Mouse (Mus musculus) cerebellum, adult (tissue): ENCODE measurements around the gene Adnp.
"Not testable (repeated sequence)": the region's sequence is repeated elsewhere in the genome, so short reads cannot be mapped to it uniquely, and the experiment has no call there.

Experiments
- ATAC-seq: cut with Nextera tagmentation; 2 replicates; pipeline ENCODE4 v1.9.2; 2017; ENCODE audit warnings: mild to moderate bottlenecking, moderate library complexity, mixed read lengths; ENCODE audit not compliant: insufficient number of reproducible peaks, low FRiP score, low TSS enrichment

The Adnp gene

DNA sequence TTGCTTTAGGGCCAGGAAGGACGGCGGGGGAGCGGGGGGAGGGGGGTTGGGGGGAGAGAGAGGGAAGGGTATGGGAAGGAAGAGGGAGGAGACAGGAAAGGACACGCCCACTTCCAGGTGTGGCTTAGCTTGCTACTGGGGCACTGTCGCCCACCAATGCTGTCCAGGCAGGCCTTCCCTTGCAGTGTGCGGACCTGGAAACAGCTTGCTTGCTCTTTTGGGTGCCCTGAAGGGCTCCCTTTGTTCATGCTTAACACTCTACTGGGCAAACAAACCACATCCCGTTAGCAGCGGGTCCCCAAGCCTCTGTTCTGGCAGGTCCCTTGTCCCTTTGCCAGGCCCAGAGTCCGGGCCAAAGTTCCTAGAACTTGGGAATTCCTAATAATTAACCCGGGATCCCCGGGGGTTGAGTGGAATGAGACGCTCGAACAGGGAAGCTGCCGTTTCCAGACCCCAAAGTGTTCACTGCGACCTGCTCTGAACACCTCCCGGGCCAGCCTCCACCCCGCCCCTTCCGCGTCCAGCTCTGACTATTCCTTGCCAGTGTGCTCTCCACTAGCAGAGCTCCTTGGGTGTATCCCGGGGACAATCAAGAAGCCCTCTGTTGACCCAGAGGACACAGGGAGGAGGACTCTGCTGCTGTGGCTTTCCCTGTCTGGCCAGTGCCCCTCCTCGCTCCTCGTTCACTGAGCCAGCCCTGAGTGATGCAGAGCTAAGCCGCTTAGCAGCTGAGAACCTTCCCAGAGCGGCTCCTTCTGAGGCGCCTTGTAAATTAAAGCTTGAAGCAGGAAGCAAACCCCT is 47.8 kb downstream of the Adnp start:
- no peak for ATAC-seq

DNA sequence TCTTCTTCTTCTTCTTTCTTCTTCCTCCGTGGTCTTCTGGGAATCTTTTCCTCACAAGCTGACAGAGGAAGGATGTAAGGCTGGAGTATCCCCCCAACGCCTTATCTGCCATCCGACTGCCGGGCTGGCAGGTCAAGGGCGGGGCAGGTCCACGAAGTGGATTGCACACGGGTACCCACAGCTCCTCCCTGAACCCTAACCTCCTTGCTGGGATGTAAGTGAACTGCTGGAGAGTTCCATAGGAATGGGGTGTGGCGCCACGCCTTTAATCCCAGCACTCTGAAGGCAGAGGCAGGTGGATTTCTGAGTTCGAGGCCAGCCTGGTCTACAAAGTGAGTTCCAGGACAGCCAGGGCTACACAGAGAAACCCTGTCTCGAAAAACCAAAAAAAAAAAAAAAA is 48.9 kb downstream of the Adnp start:
- not testable (repeated sequence) for ATAC-seq

DNA sequence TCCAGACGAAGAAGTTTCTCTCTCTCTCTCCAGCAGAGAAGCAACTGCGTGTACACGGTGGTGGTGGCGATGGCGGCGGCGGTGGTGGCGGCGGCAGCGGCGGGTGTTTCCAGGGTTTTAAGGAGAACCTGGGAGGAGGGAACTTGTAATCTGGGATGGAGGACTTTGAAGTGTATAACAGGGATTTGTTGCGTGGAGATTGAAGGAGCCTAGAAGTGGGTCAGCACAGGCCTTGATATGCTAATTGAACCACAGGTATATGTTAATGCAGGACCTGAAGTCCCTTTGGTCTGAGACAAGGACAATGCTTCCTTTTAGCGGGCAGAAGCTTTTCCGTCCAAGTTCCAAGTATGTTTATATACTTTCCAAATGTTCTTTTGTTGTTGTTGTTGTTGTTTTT is 50.6 kb downstream of the Adnp start:
- no peak for ATAC-seq

DNA sequence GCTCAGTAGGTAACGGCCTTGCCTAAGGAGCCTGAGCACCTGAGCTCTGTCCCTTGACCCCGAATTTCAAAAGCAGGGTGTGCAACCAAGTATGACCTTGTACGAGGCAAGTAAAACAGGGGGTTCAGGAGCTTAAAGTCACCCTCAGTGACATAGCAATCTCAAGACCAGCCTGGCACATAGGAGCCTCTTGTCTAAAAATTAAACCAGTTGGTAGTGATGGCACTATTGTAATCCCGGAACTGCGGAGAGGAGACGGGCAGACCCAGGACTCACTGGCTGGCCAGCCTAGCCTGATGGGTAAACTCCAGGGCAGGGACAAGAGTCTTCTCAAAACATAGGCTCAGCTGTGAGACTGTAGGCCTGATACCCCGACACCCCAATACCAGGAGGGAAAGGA is 51.2 kb downstream of the Adnp start:
- no peak for ATAC-seq

DNA sequence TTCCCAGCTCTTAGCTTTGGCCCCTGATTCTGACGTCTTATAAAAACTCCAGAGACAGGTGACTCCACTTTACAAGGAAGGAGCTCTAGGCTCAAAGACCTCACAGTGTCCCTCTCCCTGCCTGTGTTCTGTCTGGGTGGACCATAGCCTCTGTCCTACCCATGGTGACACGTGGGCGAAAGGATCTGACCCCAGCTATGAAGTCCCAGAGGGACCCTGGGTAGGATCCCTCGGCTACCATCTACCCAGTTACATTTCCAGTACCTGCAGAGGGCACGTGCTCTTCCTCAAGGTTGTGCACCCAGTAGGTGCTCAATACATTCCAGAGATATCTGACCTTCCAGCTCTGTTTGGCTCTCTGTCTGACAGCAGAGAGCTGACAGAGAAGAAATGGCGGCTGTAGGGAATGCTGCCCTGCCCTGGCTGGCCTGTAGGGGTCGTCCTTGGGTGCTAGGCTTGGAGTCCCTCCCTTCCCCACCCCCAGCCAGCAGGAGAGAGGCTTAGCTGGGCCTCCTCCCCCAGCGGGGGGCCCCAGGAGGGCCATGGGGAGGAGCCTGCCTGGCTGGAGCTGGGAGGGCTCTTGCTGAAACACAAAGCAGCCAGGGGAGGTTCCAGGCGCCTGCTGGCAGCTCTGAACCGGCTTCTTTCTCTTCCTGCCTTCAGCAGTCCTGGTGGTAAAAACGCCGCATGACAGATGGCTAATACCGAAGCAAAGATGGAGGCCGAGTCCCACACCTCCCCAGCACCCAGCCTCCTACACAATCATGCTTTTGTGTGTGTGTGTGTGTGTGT is 52.6 kb downstream of the Adnp start:
- ATAC-seq: no peak

DNA sequence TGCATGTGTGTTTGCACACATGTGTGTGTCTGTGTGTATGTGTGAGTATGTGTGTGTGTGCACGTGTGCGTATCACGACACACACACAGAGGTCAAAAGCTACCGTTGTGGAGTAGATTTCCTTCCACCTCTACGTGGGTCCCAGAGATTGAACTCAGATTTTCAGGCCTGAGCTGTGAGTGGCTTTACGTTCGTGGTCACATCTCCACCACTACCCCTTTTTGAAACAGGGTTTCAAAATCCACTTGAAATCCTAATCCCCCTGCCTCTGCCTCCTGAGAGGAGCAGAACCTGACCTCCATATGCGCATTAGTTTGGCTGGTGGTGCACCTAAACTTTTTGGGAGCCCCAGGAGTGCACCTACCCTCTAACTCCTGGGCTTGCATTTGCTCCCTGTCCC is 57.7 kb downstream of the Adnp start:
- ATAC-seq: no peak

DNA sequence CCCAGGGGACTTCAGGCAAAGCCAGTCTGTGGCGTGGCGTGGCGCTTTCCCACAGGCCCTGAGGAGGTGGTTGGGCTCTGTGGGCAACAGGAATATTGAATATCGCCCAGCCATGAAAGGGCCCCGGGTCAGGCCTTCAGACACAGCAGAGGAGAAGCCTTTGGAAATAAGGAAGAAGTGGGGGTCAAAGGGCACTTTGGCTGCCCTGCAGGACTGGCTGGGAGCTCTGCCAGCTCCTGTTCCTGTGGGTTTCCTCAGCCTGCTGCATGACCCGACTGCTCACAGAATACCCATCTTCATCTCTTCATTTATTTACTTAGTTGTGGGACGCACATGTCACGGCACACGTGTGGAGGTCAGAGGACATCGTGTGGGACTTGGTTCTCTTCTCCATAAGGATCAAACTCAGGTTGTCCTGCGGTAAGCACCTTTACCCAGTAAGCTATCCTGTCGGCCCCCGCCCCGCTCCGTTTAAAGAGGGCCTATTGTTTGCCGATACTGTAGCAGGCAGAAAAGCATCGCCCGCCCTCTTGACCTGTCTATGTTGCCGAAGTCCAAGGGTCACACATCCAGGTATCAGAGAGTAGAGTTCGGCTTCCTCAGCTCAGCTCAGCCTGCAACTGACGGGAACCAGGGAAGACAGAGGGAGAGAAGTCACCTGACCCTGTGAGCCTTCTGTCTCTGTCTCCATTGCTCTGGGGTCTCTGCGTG is 59.0 kb downstream of the Adnp start:
- ATAC-seq: no peak

DNA sequence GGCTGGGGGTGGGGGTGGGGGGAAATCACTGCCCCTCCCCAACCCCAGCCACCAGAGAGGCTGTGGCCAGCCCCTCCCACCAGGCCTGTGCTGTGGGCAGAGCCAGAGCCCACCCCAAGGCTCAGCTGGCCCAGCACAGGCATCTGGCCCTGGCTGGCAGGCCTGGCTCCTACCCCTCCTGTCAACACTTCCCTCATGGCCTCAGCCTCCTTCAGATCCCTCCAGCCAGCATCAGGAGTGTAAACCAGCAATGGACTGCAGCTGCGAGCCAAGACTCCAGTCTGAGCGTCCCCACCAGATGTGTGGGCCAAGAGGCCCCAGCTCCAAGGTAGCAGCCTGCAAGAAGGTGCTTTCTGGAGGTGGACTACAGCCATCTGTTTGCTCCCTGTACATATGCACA is 61.5 kb downstream of the Adnp start:
- no peak for ATAC-seq

DNA sequence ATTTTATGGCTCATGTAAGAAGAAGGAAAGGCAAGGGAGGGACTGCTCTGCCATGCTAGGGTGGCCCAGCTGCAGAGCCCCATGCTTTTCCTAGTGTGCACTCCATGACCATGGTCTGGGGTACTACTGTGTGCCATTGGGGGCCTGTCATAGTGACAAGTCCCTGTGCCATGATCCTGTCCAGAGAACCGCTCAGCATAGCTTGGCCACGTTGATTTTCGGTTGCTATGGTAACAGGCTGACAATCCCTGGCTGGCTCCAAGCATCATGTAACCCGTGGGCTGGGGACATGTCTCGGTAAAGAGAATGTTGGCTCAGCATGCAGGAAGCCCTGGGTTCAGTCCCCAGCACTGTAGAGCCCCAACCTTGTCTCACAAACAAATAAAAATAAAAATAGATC is 63.1 kb downstream of the Adnp start:
- ATAC-seq: no peak

DNA sequence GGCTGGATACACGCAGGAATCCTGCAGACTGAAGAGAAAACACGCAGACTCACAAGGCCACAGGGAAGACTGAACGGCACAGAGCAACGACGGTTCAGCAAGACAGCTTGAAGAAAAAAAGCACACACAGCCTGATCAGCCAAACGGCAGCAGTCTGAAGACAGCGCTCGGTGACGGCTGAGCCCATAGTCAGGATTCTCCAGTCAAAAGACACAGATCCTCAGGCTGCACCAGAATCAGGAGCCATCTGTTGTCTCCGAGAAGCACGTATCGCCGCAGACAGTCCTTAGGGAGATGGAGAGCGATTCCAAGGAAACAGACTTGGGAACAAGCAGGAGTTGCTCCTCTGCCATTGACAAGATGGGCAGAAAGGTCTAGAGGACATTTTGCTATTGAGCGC is 69.8 kb downstream of the Adnp start:
- ATAC-seq: no peak
